Mouse (Mus musculus) E14TG2a.4 (cell line): ENCODE results near the gene E130311K13Rik.

ENCODE experiments used
- CTCF ChIP-seq: conservative IDR thresholded peaks from 2 replicates; pipeline ENCODE4 v1.5.1; 2014; ENCODE audit warnings: low read length
- NANOG ChIP-seq: IDR thresholded peaks from 2 replicates; pipeline ENCODE4 v1.6.1; 2014; ENCODE audit warnings: borderline replicate concordance, low read length, mixed read lengths

- TF ChIP-seq CTCF: no peak
- TF ChIP-seq NANOG: no peak
Observed at GRCm38 (mm10) chr3:63895786-63896185, 33.5 kb downstream of the E130311K13Rik start.
